Mouse (Mus musculus): ENCODE data around the gene Wdr83.

The Wdr83 gene

GRCm38 (mm10) chr8:85081216-85081555 is at the start of gene Wdr83:
Wdr83 (minus strand) TSS chr8:85081306.
- no peak for TF ChIP-seq GATA4 (IDR thresholded peaks at IDR 0.05; ENCODE audit: insufficient replicate concordance, low read length)

- no peak for TF ChIP-seq GATA4 (IDR thresholded peaks at IDR 0.05; ENCODE audit: insufficient replicate concordance, low read length)
These were observed 42.6 kb upstream of the Wdr83 start for GRCm38 (mm10) chr8:85123691-85124090.

GRCm38 (mm10) chr8:85122995-85123394 is 41.9 kb upstream of the Wdr83 start, which contains the start of gene Zfp791:
Zfp791 (minus strand) TSS chr8:85123095.
- no peak for TF ChIP-seq GATA4 (IDR thresholded peaks at IDR 0.05; ENCODE audit: insufficient replicate concordance, low read length)

- no peak for TF ChIP-seq GATA4 (IDR thresholded peaks at IDR 0.05; ENCODE audit: insufficient replicate concordance, low read length)
These were observed 38.2 kb upstream of the Wdr83 start for GRCm38 (mm10) chr8:85119052-85119981.

- TF ChIP-seq GATA4 (IDR thresholded peaks at IDR 0.05; ENCODE audit: insufficient replicate concordance, low read length): no peak
These were observed 35.9 kb upstream of the Wdr83 start for GRCm38 (mm10) chr8:85116984-85117383.

GRCm38 (mm10) chr8:85115501-85115900 is 34.4 kb upstream of the Wdr83 start:
- TF ChIP-seq GATA4 (IDR thresholded peaks at IDR 0.05; ENCODE audit: insufficient replicate concordance, low read length): no peak

GRCm38 (mm10) chr8:85113241-85113640 is 32.1 kb upstream of the Wdr83 start:
- no peak for TF ChIP-seq GATA4 (IDR thresholded peaks at IDR 0.05; ENCODE audit: insufficient replicate concordance, low read length)

- no peak for TF ChIP-seq GATA4 (IDR thresholded peaks at IDR 0.05; ENCODE audit: insufficient replicate concordance, low read length)
These were observed 19.1 kb upstream of the Wdr83 start for GRCm38 (mm10) chr8:85100076-85100665.

GRCm38 (mm10) chr8:85096850-85097249 is 15.7 kb upstream of the Wdr83 start:
- no peak for TF ChIP-seq GATA4 (IDR thresholded peaks at IDR 0.05; ENCODE audit: insufficient replicate concordance, low read length)

GRCm38 (mm10) chr8:85096196-85096595 is 15.1 kb upstream of the Wdr83 start:
- TF ChIP-seq GATA4 (IDR thresholded peaks at IDR 0.05; ENCODE audit: insufficient replicate concordance, low read length): no peak

- no peak for TF ChIP-seq GATA4 (IDR thresholded peaks at IDR 0.05; ENCODE audit: insufficient replicate concordance, low read length)
These were observed 14.5 kb upstream of the Wdr83 start for GRCm38 (mm10) chr8:85095566-85095965.

- no peak for TF ChIP-seq GATA4 (IDR thresholded peaks at IDR 0.05; ENCODE audit: insufficient replicate concordance, low read length)
These were observed 13.9 kb upstream of the Wdr83 start for GRCm38 (mm10) chr8:85095051-85095450.

GRCm38 (mm10) chr8:85091526-85092090 is 10.5 kb upstream of the Wdr83 start:
- no peak for TF ChIP-seq GATA4 (IDR thresholded peaks at IDR 0.05; ENCODE audit: insufficient replicate concordance, low read length)

- no peak for TF ChIP-seq GATA4 (IDR thresholded peaks at IDR 0.05; ENCODE audit: insufficient replicate concordance, low read length)
These were observed 9.8 kb upstream of the Wdr83 start for GRCm38 (mm10) chr8:85090856-85091255.

GRCm38 (mm10) chr8:85088771-85089170 is 7.7 kb upstream of the Wdr83 start:
- TF ChIP-seq GATA4 (IDR thresholded peaks at IDR 0.05; ENCODE audit: insufficient replicate concordance, low read length): no peak

GRCm38 (mm10) chr8:85086238-85086637 is 5.1 kb upstream of the Wdr83 start:
- TF ChIP-seq GATA4 (IDR thresholded peaks at IDR 0.05; ENCODE audit: insufficient replicate concordance, low read length): no peak
